Mouse (Mus musculus) macrophage (primary cell): Measurements from ENCODE around the gene Sst. TPM values are rescaled to one million over a fixed set of nuclear protein-coding genes. Genes with fewer than 3 reads are reported as not detected.

Experiments
- polyA plus RNA-seq: library from polyadenylated mRNA; stranded (reverse); fragments of 250-400 nt; gene quantifications from 3 replicates; pipeline ENCODE4 v1.2.4, GENCODE M21; 2018; ENCODE audit warnings: inconsistent platforms

The Sst gene
- polyA plus RNA-seq, 1 experiment from 2014 or later, result not detected

Other genes starting within 250 kb of the Sst start
- gene Rtp2, start 41.4 kb upstream of the Sst start, polyA plus RNA-seq, result not detected in 3 replicates
- not detected in 3 replicates for gene Gm37419, start 97.5 kb upstream of the Sst start, polyA plus RNA-seq
- 17.7 to 34.4 TPM (median 23.6 TPM) in 3 replicates for gene Bcl6, start 97.9 kb upstream of the Sst start, polyA plus RNA-seq